Mouse (Mus musculus) cortical plate, adult 2 months (tissue): ENCODE data around the gene Cdan1. TPM values are rescaled to one million over a fixed set of nuclear protein-coding genes. Genes with fewer than 3 reads are reported as not detected.

Experiments
- H3K27ac ChIP-seq: fragments of 200-500 bp; 2 replicates; pipeline ENCODE4 v1.5.1; 2012; ENCODE audit warnings: low read length, control low read depth, inconsistent platforms; ENCODE audit not compliant: insufficient read depth
- H3K4me1 ChIP-seq: fragments of 200-500 bp; 2 replicates; pipeline ENCODE4 v1.6.1; 2011; ENCODE audit warnings: low read length; ENCODE audit not compliant: control insufficient read depth, insufficient read depth
- H3K4me3 ChIP-seq: fragments of 200-500 bp; 2 replicates; pipeline ENCODE4 v1.5.1; 2011; ENCODE audit warnings: mild to moderate bottlenecking, low read length, control low read depth; ENCODE audit not compliant: insufficient read depth
- CTCF ChIP-seq: fragments of 200-500 bp; IDR thresholded peaks from 2 replicates; pipeline ENCODE4 v1.5.1; 2011; ENCODE audit warnings: mild to moderate bottlenecking, control low read depth, low read length; ENCODE audit not compliant: insufficient read depth; ENCODE audit errors: extremely low read depth
- POLR2A ChIP-seq: fragments of 200-500 bp; IDR thresholded peaks from 2 replicates; pipeline ENCODE4 v1.6.1; 2011; ENCODE audit warnings: mild to moderate bottlenecking, low read length, control low read depth; ENCODE audit not compliant: insufficient read depth; ENCODE audit errors: extremely low read depth
- polyA plus RNA-seq: library from polyadenylated mRNA; depleted of rRNA; stranded (reverse); fragments of >200 nt; gene quantifications from 2 replicates; pipeline ENCODE4 v1.2.3, GENCODE M21; 2012

The Cdan1 gene
- polyA plus RNA-seq, 1 experiment, result 30.6 TPM

GRCm38 (mm10) chr2:120858131-120858530, 8.2 kb upstream of the Cdan1 start:
- no peak overlapping the region for H3K27ac ChIP-seq
- no peak overlapping the region for H3K4me3 ChIP-seq
- H3K4me1 ChIP-seq, result peaks cover 1% of the 10 kb centered on the region; the same call in 1 of the 2 replicates
- no peak for TF ChIP-seq POLR2A
- no peak for TF ChIP-seq CTCF

GRCm38 (mm10) chr2:120853151-120853550, 3.2 kb upstream of the Cdan1 start:
- no peak overlapping the region for H3K27ac ChIP-seq
- H3K4me3 ChIP-seq, result no peak overlapping the region
- TF ChIP-seq CTCF (no peak), POLR2A (no peak)
- H3K4me1 ChIP-seq, result no peaks in the 10 kb centered on the region; the same call in 1 of the 2 replicates

GRCm38 (mm10) chr2:120852626-120853025, 2.7 kb upstream of the Cdan1 start:
- no peaks in the 10 kb centered on the region; the same call in 1 of the 2 replicates for H3K4me1 ChIP-seq
- H3K4me3 ChIP-seq, result no peak overlapping the region
- H3K27ac ChIP-seq, result no peak overlapping the region
- TF ChIP-seq CTCF (no peak), POLR2A (no peak)

- Histone ChIP-seq H3K27ac (peak within 1 kb of the TSS; percentile 6; the same call in 1 of the 2 replicates), H3K4me1 (no peaks in the 10 kb centered on the region; the same call in 1 of the 2 replicates), H3K4me3 (peak within 1 kb of the TSS; percentile 60)
- TF ChIP-seq POLR2A (peak; percentile 80), CTCF (no peak)
These were observed 625 bp upstream of the Cdan1 start, which contains the start of gene Ttbk2 for GRCm38 (mm10) chr2:120850424-120851082. Ttbk2 (minus strand) TSS chr2:120850604.

- H3K4me1 ChIP-seq, result no peaks in the 10 kb centered on the region; the same call in 1 of the 2 replicates
- TF ChIP-seq CTCF (no peak), POLR2A (no peak)
- H3K27ac ChIP-seq, result no peak overlapping the region
- H3K4me3 ChIP-seq, result no peak overlapping the region
These were observed 4.6 kb downstream of the Cdan1 start for GRCm38 (mm10) chr2:120845280-120845679.

- Histone ChIP-seq H3K4me1 (no peaks in the 10 kb centered on the region; the same call in 1 of the 2 replicates), H3K27ac (no peak overlapping the region), H3K4me3 (no peak overlapping the region)
- TF ChIP-seq CTCF (no peak), POLR2A (no peak)
These were observed 5.9 kb downstream of the Cdan1 start for GRCm38 (mm10) chr2:120843990-120844389.

- Histone ChIP-seq H3K4me1 (no peaks in the 10 kb centered on the region), H3K27ac (no peak overlapping the region), H3K4me3 (no peak overlapping the region)
- TF ChIP-seq POLR2A (no peak), CTCF (no peak)
These were observed 8.7 kb downstream of the Cdan1 start for GRCm38 (mm10) chr2:120841211-120841610.

GRCm38 (mm10) chr2:120835167-120835566, 14.8 kb downstream of the Cdan1 start:
- no peak overlapping the region for H3K4me3 ChIP-seq
- H3K27ac ChIP-seq, result no peak overlapping the region
- no peaks in the 10 kb centered on the region for H3K4me1 ChIP-seq
- no peak for TF ChIP-seq CTCF
- TF ChIP-seq POLR2A, result no peak

GRCm38 (mm10) chr2:120826936-120827638, 22.8 kb downstream of the Cdan1 start:
- Histone ChIP-seq H3K4me1 (no peaks in the 10 kb centered on the region), H3K4me3 (no peak overlapping the region), H3K27ac (no peak overlapping the region)
- TF ChIP-seq POLR2A (no peak), CTCF (no peak)

- H3K27ac ChIP-seq, result no peak overlapping the region
- TF ChIP-seq POLR2A (no peak), CTCF (peak; percentile 20; the same call in 1 of the 2 replicates)
- no peaks in the 10 kb centered on the region for H3K4me1 ChIP-seq
- H3K4me3 ChIP-seq, result no peak overlapping the region
These were observed 79.5 kb downstream of the Cdan1 start for GRCm38 (mm10) chr2:120770265-120770935.

GRCm38 (mm10) chr2:120761922-120762321, 88.0 kb downstream of the Cdan1 start:
- TF ChIP-seq POLR2A, result no peak
- no peak for TF ChIP-seq CTCF
- no peak overlapping the region for H3K27ac ChIP-seq
- H3K4me3 ChIP-seq, result no peak overlapping the region
- no peaks in the 10 kb centered on the region for H3K4me1 ChIP-seq
